Mouse (Mus musculus) olfactory bulb, adult 2 months (tissue): ENCODE results near the gene Slc16a3. TPM values are rescaled to one million over a fixed set of nuclear protein-coding genes. Genes with fewer than 3 reads are reported as not detected.
A peak's percentile ranks its signal among the peaks of the same experiment; 100 is the strongest.

Experiments used
- H3K27ac ChIP-seq: fragments of 200-500 bp; 2 replicates; pipeline ENCODE4 v1.5.1; 2012; ENCODE audit warnings: low read depth, low read length; ENCODE audit not compliant: insufficient read depth
- H3K4me1 ChIP-seq: fragments of 200-500 bp; 2 replicates; pipeline ENCODE4 v1.6.1; 2012; ENCODE audit warnings: low read length; ENCODE audit not compliant: control insufficient read depth, insufficient read depth
- H3K4me3 ChIP-seq: fragments of 200-500 bp; 2 replicates; pipeline ENCODE4 v1.5.1; 2012; ENCODE audit warnings: mild to moderate bottlenecking, low read depth, low read length, moderate library complexity; ENCODE audit not compliant: insufficient read depth
- CTCF ChIP-seq: fragments of 200-500 bp; IDR thresholded peaks from 2 replicates; pipeline ENCODE4 v1.5.1; 2012; ENCODE audit warnings: low read depth, mild to moderate bottlenecking, low read length, moderate library complexity; ENCODE audit not compliant: insufficient read depth
- POLR2A ChIP-seq: fragments of 200-500 bp; IDR thresholded peaks from 2 replicates; pipeline ENCODE4 v1.6.1; 2012; ENCODE audit warnings: mild to moderate bottlenecking, low read depth, low read length, moderate library complexity; ENCODE audit not compliant: insufficient read depth
- WGBS: fragments of 180-500 bp; shearing (Covaris S2); methylation state at CpG from one replicate; pipeline ENCODE4 v1.1.7; 2018; 5-methylcytosine and 5-hydroxymethylcytosine counted together
- polyA plus RNA-seq: library from polyadenylated mRNA; stranded (reverse); fragments of >200 nt; gene quantifications from 2 replicates; pipeline ENCODE4 v1.2.4, GENCODE M21; 2012; ENCODE audit warnings: low replicate concordance; ENCODE audit not compliant: missing spikeins, insufficient read depth, insufficient read length

The Slc16a3 gene
- polyA plus RNA-seq, 1 experiment, result not detected

- no peak overlapping the region for H3K27ac ChIP-seq
- H3K4me3 ChIP-seq, result no peak overlapping the region
- 76% methylated on average over 7 of the region's 7 CpGs for WGBS
- TF ChIP-seq POLR2A, result no peak
- no peak for TF ChIP-seq CTCF
- H3K4me1 ChIP-seq, result peaks cover 10% of the 10 kb centered on the region; the same call in 1 of the 2 replicates
These were observed 3.0 kb upstream of the Slc16a3 start for GRCm38 (mm10) chr11:120945266-120945665.

GRCm38 (mm10) chr11:120945926-120946325, 2.4 kb upstream of the Slc16a3 start:
- WGBS, result 88% methylated on average over 5 of the region's 5 CpGs
- TF ChIP-seq POLR2A, result no peak
- Histone ChIP-seq H3K27ac (no peak overlapping the region), H3K4me1 (peaks cover 17% of the 10 kb centered on the region), H3K4me3 (no peak overlapping the region)

- peaks cover 27% of the 10 kb centered on the region for H3K4me1 ChIP-seq
- WGBS, result 11% methylated on average over 75 of the region's 75 CpGs
- TF ChIP-seq CTCF (no peak), POLR2A (no peak)
These were observed 876 bp downstream of the Slc16a3 start for GRCm38 (mm10) chr11:120948861-120949851.

GRCm38 (mm10) chr11:120949863-120950262, 1.6 kb downstream of the Slc16a3 start:
- Histone ChIP-seq H3K4me1 (peaks cover 27% of the 10 kb centered on the region), H3K4me3 (no peak overlapping the region), H3K27ac (no peak overlapping the region)
- TF ChIP-seq POLR2A (no peak), CTCF (no peak)
- WGBS, result 67% methylated on average over 10 of the region's 10 CpGs

More at GRCm38 (mm10) chr11:120948861-120949851, 876 bp downstream of the Slc16a3 start:
- H3K4me3 ChIP-seq, result peak overlapping the region; percentile 36
- H3K27ac ChIP-seq, result no peak overlapping the region

- Histone ChIP-seq H3K4me3 (peak overlapping the region; percentile 55), H3K4me1 (peaks cover 27% of the 10 kb centered on the region), H3K27ac (no peak overlapping the region)
- TF ChIP-seq POLR2A (no peak), CTCF (no peak)
- 10% methylated on average over 39 of the region's 39 CpGs for WGBS
These were observed 2.3 kb downstream of the Slc16a3 start for GRCm38 (mm10) chr11:120950281-120951202.

GRCm38 (mm10) chr11:120951237-120951636, 3.0 kb downstream of the Slc16a3 start:
- TF ChIP-seq POLR2A (no peak), CTCF (no peak)
- no peak overlapping the region for H3K27ac ChIP-seq

GRCm38 (mm10) chr11:120951731-120952730, 3.8 kb downstream of the Slc16a3 start:
- 93% methylated on average over 9 of the region's 9 CpGs for WGBS
- Histone ChIP-seq H3K27ac (no peak overlapping the region), H3K4me1 (peaks cover 27% of the 10 kb centered on the region), H3K4me3 (no peak overlapping the region)
- TF ChIP-seq POLR2A (no peak), CTCF (no peak)

More at GRCm38 (mm10) chr11:120951237-120951636, 3.0 kb downstream of the Slc16a3 start:
- peaks cover 27% of the 10 kb centered on the region for H3K4me1 ChIP-seq
- peak overlapping the region; percentile 55 for H3K4me3 ChIP-seq
- WGBS, result 18% methylated on average over 8 of the region's 8 CpGs

GRCm38 (mm10) chr11:120954936-120955335, 6.7 kb downstream of the Slc16a3 start:
- Histone ChIP-seq H3K4me3 (no peak overlapping the region), H3K27ac (no peak overlapping the region), H3K4me1 (peaks cover 24% of the 10 kb centered on the region)
- WGBS, result 82% methylated on average over 5 of the region's 5 CpGs
- TF ChIP-seq POLR2A (no peak), CTCF (no peak)
